Mouse (Mus musculus) left cerebral cortex, postnatal 36 days (tissue): ENCODE measurements around the gene Slc25a42. TPM values are rescaled to one million over a fixed set of nuclear protein-coding genes. Genes with fewer than 3 reads are reported as not detected.

Experiments
- DNase-seq, 2 experiments: peaks; one replicate each; pipeline ENCODE4 v3.0.0; 2021 to 2022; ENCODE audit warnings: low spot score in 2 of 2, mixed read lengths in 1 of 2
- intact Hi-C: fragments of 180-260 bp; cut with DNase I; formaldehyde crosslinking; loops from one replicate; pipeline ENCODE4 v1.15.1; 2025
- total RNA-seq, 2 experiments: library from RNA; stranded (reverse); gene quantifications; 2 replicates each; pipeline ENCODE4 v1.2.3; 2021

The Slc25a42 gene
- total RNA-seq, result 10 to 100 TPM; 29.7 to 45.9 TPM

- intact Hi-C loops, result no loop called here
- DNase-seq, result peak; percentile 98
These were observed at the start of gene Slc25a42 for GRCm38 (mm10) chr8:70212112-70213055. TSS of gene Slc25a42 (minus strand) at chr8:70212305.

- intact Hi-C loops, result no loop called here
- DNase-seq, result no peak
These were observed 46.9 kb upstream of the Slc25a42 start for GRCm38 (mm10) chr8:70259043-70259442.

GRCm38 (mm10) chr8:70258600-70258999 lies 46.5 kb upstream of the Slc25a42 start:
- intact Hi-C loops, result no loop called here

DNA sequence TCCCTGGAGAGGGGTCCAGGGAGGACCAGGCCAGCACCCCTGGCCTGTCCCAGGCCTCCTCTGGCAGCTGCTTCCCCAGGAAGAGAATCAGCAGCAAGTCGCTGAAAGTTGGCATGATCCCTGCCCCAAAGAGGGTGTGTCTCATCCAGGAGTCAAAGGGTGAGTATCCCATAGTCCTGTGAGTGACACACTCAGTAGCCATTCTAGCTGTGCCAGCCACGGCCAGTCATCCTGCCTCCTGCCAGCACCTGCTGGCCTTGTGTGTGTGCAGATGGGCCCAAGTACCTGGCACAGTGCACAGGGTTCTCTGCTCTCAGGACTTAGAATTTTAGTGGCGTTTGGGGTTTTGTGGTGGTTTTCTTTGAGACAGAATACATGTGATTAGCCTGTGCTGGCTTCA lies 45.4 kb upstream of the Slc25a42 start:
- no peak for DNase-seq

More at GRCm38 (mm10) chr8:70258600-70258999, 46.5 kb upstream of the Slc25a42 start:
- no peak for DNase-seq

GRCm38 (mm10) chr8:70254628-70255027 lies 42.5 kb upstream of the Slc25a42 start:
- intact Hi-C loops, result no loop called here
- no peak for DNase-seq

More for the DNA sequence above, 45.4 kb upstream of the Slc25a42 start:
- intact Hi-C loops, result no loop called here

GRCm38 (mm10) chr8:70247841-70248240 lies 35.7 kb upstream of the Slc25a42 start:
- DNase-seq, result no peak
- intact Hi-C loops, result no loop called here

- intact Hi-C loops, result no loop called here
- no peak for DNase-seq
These were observed 34.5 kb upstream of the Slc25a42 start for GRCm38 (mm10) chr8:70246622-70247021.

- intact Hi-C loops, result no loop called here
- DNase-seq, result no peak
These were observed 28.5 kb upstream of the Slc25a42 start for GRCm38 (mm10) chr8:70240642-70241041.

DNA sequence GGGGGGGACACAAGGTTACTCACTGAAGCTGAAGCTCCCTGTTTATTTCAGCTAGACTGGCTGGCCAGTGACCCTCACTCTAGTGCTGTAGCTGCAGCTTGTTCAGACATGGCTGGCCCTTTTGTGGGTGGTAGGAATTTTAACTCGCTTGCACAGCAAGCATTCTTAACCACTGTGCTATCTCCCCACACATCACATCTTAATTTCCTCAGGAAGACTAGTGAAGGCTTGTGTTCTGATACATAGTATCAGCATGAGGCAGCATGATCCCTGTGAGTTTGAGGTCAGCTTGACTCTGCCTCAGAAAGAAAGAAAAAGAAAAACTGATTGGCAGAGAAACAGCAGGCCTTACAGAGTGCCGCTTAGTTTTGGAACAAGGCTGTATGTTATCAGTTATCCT lies 25.7 kb upstream of the Slc25a42 start:
- no peak for DNase-seq
- intact Hi-C loops, result loop anchor here (10.0 kb wide), 1 partner anchor 323 kb away; no protein-coding TSS in a partner anchor

GRCm38 (mm10) chr8:70234781-70235128 lies 22.6 kb upstream of the Slc25a42 start:
- intact Hi-C loops, result loop anchor here (5.0 to 10.0 kb wide), 2 partner anchors 42 to 320 kb away; no protein-coding TSS in a partner anchor
- no peak for DNase-seq

DNA sequence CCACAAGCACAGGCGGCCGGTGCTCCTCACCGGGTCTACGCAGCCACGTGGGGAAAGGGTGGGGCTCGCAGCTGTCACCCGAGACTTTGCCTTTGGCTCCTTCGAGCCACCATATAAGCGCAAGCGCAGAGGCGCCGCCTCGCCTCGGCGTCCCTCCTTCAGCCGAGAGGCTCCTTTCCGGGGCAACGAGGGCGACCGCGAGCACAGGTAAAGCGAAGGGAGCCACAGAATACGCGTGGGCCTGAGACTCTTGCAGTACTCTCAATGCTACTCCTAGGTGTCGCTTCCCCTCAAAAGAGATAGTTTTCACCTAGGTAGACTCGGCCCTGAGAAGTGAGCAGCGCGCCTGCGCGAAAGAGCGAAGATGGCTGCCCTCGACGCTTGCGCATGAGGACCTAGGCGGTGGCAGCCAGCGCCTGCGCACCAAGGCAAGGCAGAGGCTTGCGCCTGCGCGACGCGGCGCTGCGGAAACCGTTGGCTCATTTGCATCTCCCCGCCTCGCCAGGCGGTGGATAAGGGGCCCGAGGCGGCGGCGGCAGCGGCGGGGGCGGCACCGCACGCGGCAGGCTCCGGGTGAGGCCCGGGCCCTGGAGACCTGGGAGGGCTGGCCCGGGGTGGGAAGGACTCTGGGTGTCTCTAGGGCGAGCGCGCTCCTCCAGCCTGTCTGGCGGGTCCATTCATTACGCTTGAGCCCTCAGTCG lies 22.1 kb upstream of the Slc25a42 start, which contains the start of the genes Sugp2 and Armc6:
Sugp2 (plus strand) TSS at position 147 of the 701 bp plus-strand sequence.
Armc6 (minus strand) TSS at position 387 of the 701 bp plus-strand sequence.
- intact Hi-C loops, result loop anchor here (5.0 to 10.0 kb wide), 2 partner anchors 42 to 319 kb away; no protein-coding TSS in a partner anchor
- peak; percentile 96 to 97 for DNase-seq

GRCm38 (mm10) chr8:70233606-70234005 lies 21.5 kb upstream of the Slc25a42 start:
- intact Hi-C loops, result loop anchor here (5.0 to 10.0 kb wide), 2 partner anchors 41 to 319 kb away; no protein-coding TSS in a partner anchor
- DNase-seq, result no peak

DNA sequence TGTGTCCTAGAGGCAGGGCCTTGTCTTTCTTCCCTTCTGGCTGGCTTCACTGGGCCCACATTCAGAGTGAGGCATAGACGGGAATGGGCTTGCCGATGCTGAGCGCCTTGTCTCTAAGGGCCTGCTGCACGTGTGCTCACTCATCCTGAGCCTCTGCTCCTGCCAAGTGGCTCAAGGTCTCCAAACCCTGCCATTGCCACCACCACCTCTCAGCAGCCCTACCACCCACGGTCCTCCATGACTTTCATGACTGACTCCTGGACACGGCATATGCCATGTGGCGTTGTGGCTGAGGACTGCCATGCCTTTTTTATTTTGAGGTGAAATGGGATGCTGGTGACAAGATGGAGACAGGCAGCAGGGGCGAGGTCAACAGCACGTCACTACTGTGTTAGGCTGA lies 18.7 kb upstream of the Slc25a42 start:
- intact Hi-C loops, result loop anchor here (5.0 to 10.0 kb wide), 2 partner anchors 39 to 316 kb away; no protein-coding TSS in a partner anchor
- no peak for DNase-seq

GRCm38 (mm10) chr8:70227997-70228396 lies 15.9 kb upstream of the Slc25a42 start:
- no peak for DNase-seq
- intact Hi-C loops, result no loop called here

DNA sequence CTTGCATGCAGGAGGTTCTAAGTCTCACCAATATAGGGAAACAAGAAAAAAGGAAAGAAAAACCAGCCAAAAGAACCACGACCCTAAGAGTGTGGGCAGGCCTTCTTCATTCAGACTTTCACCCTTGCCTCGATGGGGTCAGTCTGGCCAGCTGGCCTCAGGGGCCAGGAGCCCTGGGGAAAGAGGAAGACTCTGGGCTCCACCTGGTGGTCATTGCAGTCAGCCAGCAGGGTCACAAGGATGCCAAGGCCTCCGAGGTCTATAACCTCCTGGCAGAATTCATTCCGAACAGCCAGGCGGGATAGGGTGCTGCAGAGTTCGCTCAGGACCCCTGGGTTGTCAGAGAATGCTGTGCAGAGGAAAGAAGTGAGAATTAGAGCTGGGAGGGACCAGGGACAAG lies 11.2 kb upstream of the Slc25a42 start:
- intact Hi-C loops, result no loop called here
- DNase-seq, result no peak

DNA sequence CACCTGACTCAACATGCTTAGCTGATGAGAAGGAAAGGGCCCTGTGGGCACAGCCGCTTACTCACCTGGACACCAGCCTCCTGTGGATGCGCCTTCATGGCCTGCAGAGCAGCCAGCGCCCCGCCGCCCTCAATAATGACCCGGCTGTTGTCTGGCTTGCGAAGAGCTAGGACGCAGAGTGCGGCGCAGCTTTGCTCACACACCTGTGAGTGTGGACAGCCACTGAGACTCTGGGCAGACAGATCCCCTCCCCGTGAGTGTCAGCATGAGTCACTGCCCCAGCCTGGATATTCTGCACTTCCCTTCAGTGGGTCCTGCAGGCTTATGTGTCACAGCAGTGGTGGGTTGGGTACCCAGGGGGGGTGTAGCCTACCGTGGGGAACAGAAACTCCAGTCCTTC lies 9.9 kb upstream of the Slc25a42 start:
- no peak for DNase-seq
- intact Hi-C loops, result no loop called here

DNA sequence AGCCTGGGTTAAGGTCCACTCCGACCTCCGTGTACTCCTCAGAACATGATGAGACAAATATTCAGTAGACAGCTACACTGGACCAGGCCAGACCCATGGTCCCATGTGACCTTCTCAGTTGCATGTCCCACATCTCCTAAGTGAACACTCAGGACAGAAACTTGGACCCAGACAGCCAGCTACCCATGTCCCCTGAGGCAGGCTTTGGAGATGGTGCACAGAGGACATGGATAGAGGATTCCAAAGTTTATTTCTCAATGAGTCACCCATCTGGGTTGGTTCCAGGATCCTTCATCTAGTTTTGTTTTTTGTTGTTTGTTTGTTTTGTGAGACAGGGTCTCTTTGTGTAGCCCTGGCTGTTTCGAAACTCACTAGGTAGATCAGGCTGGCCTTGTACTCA lies 8.8 kb upstream of the Slc25a42 start:
- DNase-seq, result no peak
- intact Hi-C loops, result no loop called here

DNA sequence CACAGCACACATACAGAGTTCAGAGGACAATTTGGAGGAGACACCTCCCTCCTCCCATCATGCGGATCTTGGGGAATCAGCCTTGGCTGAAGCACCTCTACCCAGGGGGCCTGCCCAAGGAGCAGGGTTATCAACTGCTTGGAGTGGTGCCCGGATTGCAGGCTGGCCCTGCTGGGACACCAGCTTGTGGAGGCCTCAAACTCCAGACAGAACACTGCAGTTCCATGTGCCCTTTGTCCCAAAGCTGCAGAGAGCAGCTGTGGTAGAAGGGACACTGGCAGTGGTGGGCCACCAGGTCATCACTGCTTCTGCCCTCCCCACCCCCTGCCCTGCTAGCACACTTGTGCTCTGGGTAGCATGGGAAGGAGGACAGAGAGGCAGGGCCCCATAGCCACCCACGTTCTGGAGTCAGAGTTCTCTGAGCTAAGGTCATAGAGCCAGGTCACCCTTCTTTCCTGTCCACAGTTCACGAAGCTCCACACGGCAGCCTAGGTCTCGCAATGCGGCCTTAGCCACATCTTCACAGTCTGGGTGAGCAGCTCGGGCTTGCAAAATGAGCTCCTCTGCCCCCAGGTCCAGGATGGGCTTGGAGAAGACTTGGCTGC lies 8.2 kb upstream of the Slc25a42 start:
- DNase-seq, result no peak
- intact Hi-C loops, result no loop called here

DNA sequence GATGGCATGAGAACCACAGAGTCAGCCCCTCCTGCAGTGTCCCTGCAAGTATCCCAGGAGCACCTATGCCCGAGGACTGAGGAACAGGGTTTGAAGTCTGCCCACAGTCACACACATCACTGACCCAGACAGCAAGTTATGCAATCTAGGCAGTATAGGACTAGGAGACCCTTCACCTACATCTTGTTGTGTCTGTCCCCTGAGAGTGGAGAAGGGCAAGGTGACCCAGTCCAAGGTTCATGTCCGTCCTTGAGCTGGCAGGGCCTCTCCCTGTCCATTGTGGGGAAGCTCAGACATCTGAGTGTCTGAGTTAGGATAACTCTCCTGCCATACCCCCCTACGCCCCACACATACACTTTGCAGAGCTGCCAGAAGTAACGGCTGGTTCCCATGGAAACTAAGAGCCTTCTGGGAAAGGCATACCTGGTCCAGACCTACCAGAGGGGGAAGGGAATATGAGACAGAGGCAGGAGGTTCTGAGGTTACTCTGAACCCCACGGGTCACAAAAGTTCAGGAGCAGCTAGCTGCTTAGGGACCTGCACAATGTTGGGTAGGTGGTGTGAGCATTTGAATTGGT lies 7.1 kb upstream of the Slc25a42 start:
- intact Hi-C loops, result no loop called here

More for the DNA sequence above, 7.1 kb upstream of the Slc25a42 start:
- no peak for DNase-seq
